Mouse (Mus musculus): Measurements from ENCODE around the gene Tial1. TPM values are rescaled to one million over a fixed set of nuclear protein-coding genes. Genes with fewer than 3 reads are reported as not detected.

The Tial1 gene
- polyA plus RNA-seq, 1 experiment: 123 TPM

DNA sequence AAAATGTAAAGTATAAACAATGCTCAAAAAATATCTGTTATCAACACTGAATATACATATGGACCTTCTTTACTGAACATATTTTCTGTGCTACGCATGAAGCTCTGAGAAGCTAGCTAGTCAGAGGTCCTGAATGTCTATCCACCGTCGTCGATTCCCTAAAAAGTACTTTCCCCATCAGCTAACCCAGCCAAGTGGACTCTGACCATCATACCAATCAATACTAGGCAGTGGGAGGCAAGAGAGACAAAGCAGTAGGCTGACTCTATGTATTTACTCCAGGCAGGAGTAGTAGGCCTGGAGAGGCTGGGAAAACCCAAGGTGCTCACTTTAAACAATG, 1.8 kb downstream of the Tial1 start:
- no peak for TF ChIP-seq POLR2A (IDR thresholded peaks at IDR 0.05; ENCODE audit: low read depth, low read length)
- no peak for TF ChIP-seq CTCF (IDR thresholded peaks at IDR 0.05; ENCODE audit: borderline replicate concordance, insufficient read depth, low read length)
- Histone ChIP-seq H3K27ac (ENCODE audit: insufficient read depth, low read length) (peak overlapping the region; percentile 57), H3K4me3 (ENCODE audit: insufficient read depth, low read length) (peak overlapping the region; percentile 87), H3K4me1 (ENCODE audit: control insufficient read depth, insufficient read depth, low read length) (no peaks in the 10 kb centered on the region; the same call in 1 of the 2 replicates)

DNA sequence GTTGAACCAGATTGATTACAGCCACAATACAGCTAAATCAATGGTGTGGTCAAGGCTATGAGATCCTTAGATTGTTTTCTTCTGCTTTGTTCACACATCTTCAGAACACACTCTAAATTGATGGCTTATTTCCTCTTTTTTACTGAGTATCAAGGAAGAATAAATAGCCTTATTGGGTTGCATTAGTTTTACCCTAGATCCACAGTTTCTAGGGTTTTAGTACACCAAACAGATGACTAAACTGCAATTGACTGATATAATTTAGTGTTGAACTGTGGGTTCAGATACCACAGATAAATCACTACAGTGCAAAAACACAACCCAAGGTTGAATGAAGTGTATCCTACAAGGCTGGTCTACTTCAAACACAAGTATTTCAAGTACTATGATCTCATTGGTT, 3.5 kb downstream of the Tial1 start:
- Histone ChIP-seq H3K27ac (ENCODE audit: insufficient read depth, low read length) (no peak overlapping the region), H3K4me1 (ENCODE audit: control insufficient read depth, insufficient read depth, low read length) (no peaks in the 10 kb centered on the region; the same call in 1 of the 2 replicates)

DNA sequence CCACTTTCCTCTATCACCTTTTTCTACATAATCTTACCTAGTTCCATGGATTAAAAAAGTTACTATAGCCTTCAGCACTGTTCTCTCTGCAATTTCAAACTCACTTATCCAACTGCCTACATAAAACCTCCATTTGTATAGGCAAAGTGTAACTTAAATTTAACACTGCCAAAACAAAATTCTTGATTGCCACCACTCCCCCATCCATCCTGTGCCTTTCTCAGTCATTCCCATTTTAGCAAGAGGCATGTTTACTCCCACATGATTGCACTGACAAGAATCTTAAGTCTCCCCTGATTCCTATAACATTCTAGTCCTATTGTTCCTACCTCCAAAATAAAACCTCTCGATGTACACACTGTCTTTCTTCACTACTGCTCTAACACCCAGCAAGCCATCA, 8.8 kb downstream of the Tial1 start:
- no peak for TF ChIP-seq CTCF (IDR thresholded peaks at IDR 0.05; ENCODE audit: borderline replicate concordance, insufficient read depth, low read length)
- no peak for TF ChIP-seq POLR2A (IDR thresholded peaks at IDR 0.05; ENCODE audit: low read depth, low read length)
- no peak overlapping the region for H3K4me3 ChIP-seq (ENCODE audit: insufficient read depth, low read length)
- peaks cover 2% of the 10 kb centered on the region; the same call in 1 of the 2 replicates for H3K4me1 ChIP-seq (ENCODE audit: control insufficient read depth, insufficient read depth, low read length)
- no peak overlapping the region for H3K27ac ChIP-seq (ENCODE audit: insufficient read depth, low read length)

More for the DNA sequence above, 3.5 kb downstream of the Tial1 start:
- no peak for TF ChIP-seq POLR2A (IDR thresholded peaks at IDR 0.05; ENCODE audit: low read depth, low read length)
- no peak for TF ChIP-seq CTCF (IDR thresholded peaks at IDR 0.05; ENCODE audit: borderline replicate concordance, insufficient read depth, low read length)
- no peak overlapping the region for H3K4me3 ChIP-seq (ENCODE audit: insufficient read depth, low read length)

DNA sequence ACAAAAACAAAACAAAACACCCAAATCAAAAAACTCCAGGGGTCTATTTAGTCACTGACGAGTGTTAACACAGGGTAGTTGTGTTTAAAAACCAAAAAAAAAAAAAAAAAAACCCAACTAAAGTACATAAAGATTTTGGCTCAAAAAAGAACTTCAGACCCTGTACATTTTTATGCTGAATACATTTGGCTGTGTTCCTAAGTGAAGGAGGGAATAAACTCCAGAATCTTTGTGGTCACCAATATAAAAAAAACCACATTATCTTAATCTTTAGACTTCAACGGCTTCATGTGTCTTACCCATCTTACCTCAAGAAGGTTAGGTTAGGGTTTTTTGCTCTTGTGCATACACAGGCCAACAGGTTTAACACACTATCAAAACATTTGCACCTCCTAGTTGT, 20.9 kb downstream of the Tial1 start:
- H3K4me3 ChIP-seq (ENCODE audit: insufficient read depth, low read length): no peak overlapping the region
- H3K27ac ChIP-seq (ENCODE audit: insufficient read depth, low read length): no peak overlapping the region
- no peaks in the 10 kb centered on the region for H3K4me1 ChIP-seq (ENCODE audit: control insufficient read depth, insufficient read depth, low read length)
- TF ChIP-seq POLR2A (IDR thresholded peaks at IDR 0.05; ENCODE audit: low read depth, low read length): no peak

DNA sequence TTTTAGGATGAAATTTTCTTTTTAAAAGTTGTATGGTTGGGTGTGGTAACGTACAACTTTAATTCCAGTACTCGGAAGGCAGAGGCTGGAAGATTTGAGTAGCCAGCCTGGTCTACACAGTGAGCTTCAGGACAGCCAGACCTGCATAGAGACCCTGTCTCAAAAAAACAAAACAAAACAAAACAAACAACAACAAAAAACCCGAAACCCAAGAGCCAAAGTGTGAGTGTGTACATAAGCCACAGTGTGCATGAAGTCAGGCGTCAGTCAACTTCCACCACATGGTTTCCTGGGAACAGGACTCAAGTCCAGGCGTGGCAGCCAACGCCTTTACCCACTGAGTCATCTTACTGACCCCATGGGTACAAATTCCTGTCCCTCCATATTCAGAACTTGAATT, 22.3 kb downstream of the Tial1 start:
- no peak for TF ChIP-seq POLR2A (IDR thresholded peaks at IDR 0.05; ENCODE audit: low read depth, low read length)
- TF ChIP-seq CTCF (IDR thresholded peaks at IDR 0.05; ENCODE audit: borderline replicate concordance, insufficient read depth, low read length): no peak
- Histone ChIP-seq H3K4me1 (ENCODE audit: control insufficient read depth, insufficient read depth, low read length) (no peaks in the 10 kb centered on the region), H3K4me3 (ENCODE audit: insufficient read depth, low read length) (no peak overlapping the region), H3K27ac (ENCODE audit: insufficient read depth, low read length) (no peak overlapping the region)

DNA sequence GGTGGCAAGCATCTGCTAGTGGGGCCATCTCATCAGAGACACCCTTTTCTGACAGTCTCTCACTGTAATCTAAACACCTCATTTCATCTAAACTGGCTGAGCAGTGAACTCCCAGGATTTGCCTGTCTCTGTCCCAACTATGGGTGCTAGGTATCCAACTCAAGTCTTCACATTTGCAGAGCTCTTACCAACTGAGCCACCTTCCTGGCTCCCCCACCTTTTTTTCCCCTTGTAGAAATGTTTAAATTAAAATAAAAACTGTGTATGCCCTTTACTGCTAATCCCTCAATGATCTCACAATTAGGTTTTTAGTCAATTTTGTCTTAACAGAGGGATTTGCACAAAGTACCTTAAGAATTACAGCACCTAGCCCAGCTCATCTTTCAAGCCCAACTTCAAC, 23.4 kb downstream of the Tial1 start:
- Histone ChIP-seq H3K4me3 (ENCODE audit: insufficient read depth, low read length) (no peak overlapping the region), H3K27ac (ENCODE audit: insufficient read depth, low read length) (no peak overlapping the region), H3K4me1 (ENCODE audit: control insufficient read depth, insufficient read depth, low read length) (no peaks in the 10 kb centered on the region)
- no peak for TF ChIP-seq POLR2A (IDR thresholded peaks at IDR 0.05; ENCODE audit: low read depth, low read length)
- no peak for TF ChIP-seq CTCF (IDR thresholded peaks at IDR 0.05; ENCODE audit: borderline replicate concordance, insufficient read depth, low read length)

DNA sequence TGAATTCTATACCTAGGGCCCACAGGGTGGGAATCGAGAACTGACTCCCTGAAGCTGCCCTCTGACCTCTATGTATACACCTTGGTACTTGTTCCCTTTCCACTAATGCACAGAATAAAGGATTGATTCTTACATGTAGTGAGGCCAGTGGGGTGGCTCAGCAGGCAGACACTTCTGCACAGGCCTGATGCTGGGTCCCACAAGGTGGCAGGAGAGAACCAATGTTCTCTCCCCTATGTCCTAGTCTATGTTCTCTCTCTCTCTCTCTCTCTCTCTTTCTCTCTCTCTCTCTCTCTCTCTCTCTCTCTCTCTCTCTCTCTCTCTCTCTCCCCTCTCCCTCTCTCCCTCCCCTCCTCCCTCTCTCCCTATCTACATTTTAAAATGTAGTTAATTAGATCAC, 28.3 kb downstream of the Tial1 start:
- TF ChIP-seq CTCF (IDR thresholded peaks at IDR 0.05; ENCODE audit: borderline replicate concordance, insufficient read depth, low read length) (peak; percentile 25; the same call in 1 of the 2 replicates), POLR2A (IDR thresholded peaks at IDR 0.05; ENCODE audit: low read depth, low read length) (no peak)
- H3K27ac ChIP-seq (ENCODE audit: insufficient read depth, low read length): no peak overlapping the region
- no peak overlapping the region for H3K4me3 ChIP-seq (ENCODE audit: insufficient read depth, low read length)
- H3K4me1 ChIP-seq (ENCODE audit: control insufficient read depth, insufficient read depth, low read length): no peaks in the 10 kb centered on the region

DNA sequence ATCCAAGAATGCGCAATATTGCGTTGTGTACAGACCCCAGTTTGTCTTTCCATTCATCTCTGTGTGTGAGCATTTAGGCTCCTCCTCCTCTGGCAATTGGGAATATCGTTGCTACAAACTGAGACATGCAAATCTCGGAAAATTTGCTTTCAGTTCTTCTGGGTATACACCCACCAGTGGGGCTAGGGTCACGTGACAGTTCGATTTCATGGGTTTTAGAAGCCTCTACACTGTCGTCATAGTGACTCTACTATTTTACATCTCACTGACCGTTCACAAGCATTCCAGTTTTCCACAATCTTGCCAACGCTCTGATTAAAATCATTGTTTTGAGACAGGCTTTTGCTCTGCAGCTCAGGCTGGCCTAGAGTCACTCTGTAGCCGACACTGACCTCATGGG, 28.9 kb downstream of the Tial1 start:
- Histone ChIP-seq H3K4me1 (ENCODE audit: control insufficient read depth, insufficient read depth, low read length) (no peaks in the 10 kb centered on the region), H3K4me3 (ENCODE audit: insufficient read depth, low read length) (no peak overlapping the region), H3K27ac (ENCODE audit: insufficient read depth, low read length) (no peak overlapping the region)
- TF ChIP-seq POLR2A (IDR thresholded peaks at IDR 0.05; ENCODE audit: low read depth, low read length) (no peak), CTCF (IDR thresholded peaks at IDR 0.05; ENCODE audit: borderline replicate concordance, insufficient read depth, low read length) (no peak)

DNA sequence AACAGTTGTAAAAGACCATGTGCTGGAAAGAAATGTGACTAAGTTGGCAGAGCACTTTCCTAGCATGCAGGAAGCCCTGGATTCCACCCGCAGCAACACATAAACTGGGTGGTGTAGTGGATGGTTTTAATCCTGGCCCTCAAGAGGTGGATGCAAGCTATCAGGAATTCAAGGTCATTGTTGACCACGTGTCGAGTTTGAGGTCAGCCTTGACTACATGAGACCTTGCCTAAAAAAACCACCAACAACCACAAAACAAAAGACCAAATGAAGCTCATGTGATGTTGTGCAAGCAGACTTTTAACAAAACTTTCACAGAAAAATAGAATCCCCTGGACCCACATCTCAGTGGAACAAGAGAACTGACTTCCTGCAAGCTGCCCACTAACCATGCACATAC, 39.0 kb downstream of the Tial1 start:
- H3K4me1 ChIP-seq (ENCODE audit: control insufficient read depth, insufficient read depth, low read length): no peaks in the 10 kb centered on the region
- TF ChIP-seq CTCF (IDR thresholded peaks at IDR 0.05; ENCODE audit: borderline replicate concordance, insufficient read depth, low read length): no peak
- TF ChIP-seq POLR2A (IDR thresholded peaks at IDR 0.05; ENCODE audit: low read depth, low read length): no peak

DNA sequence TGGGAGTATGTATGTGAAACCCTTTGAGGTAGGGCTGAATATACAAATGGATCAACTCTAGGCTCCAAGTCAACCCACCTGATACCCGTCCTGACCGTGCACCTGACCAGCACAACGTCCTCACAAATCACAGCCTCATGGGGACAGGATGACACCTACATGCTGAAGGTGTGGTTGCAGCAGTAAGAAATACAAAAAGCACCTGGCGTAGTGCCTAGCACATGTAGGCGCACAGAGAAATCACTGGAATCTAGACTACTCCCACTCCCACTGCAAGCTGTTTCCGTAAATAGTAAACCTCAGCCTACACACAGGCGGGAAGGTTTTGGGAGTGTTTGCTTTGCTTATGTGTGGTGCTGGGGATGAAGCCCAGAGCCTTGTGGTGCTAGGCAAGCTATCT, 39.8 kb downstream of the Tial1 start:
- H3K4me1 ChIP-seq (ENCODE audit: control insufficient read depth, insufficient read depth, low read length): peaks cover 2% of the 10 kb centered on the region; the same call in 1 of the 2 replicates
- no peak overlapping the region for H3K27ac ChIP-seq (ENCODE audit: insufficient read depth, low read length)
- TF ChIP-seq POLR2A (IDR thresholded peaks at IDR 0.05; ENCODE audit: low read depth, low read length) (no peak), CTCF (IDR thresholded peaks at IDR 0.05; ENCODE audit: borderline replicate concordance, insufficient read depth, low read length) (no peak)
- no peak overlapping the region for H3K4me3 ChIP-seq (ENCODE audit: insufficient read depth, low read length)

More for the DNA sequence above, 39.0 kb downstream of the Tial1 start:
- no peak overlapping the region for H3K4me3 ChIP-seq (ENCODE audit: insufficient read depth, low read length)
- no peak overlapping the region for H3K27ac ChIP-seq (ENCODE audit: insufficient read depth, low read length)

DNA sequence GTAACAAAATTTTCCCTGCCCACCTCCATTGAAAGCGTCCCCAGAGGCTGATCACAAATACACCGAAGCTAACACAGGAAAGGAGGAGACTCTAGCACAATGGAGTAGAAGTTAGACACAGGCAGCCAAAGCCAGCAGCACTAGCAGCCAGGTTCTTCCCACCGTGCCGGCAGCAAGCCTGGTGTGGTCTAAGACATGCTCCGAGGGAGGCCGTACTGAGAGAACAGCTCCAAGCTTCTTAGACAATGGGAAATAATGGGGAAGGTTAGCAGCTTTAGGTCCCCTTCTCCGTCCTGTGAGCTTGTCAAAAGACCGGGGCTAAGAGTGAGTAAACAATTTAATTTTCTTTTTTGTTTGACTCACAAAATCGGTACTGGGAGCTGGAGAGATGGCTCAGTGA, 41.8 kb downstream of the Tial1 start:
- H3K4me3 ChIP-seq (ENCODE audit: insufficient read depth, low read length): no peak overlapping the region
- peaks cover 2% of the 10 kb centered on the region; the same call in 1 of the 2 replicates for H3K4me1 ChIP-seq (ENCODE audit: control insufficient read depth, insufficient read depth, low read length)
- no peak overlapping the region for H3K27ac ChIP-seq (ENCODE audit: insufficient read depth, low read length)
- TF ChIP-seq POLR2A (IDR thresholded peaks at IDR 0.05; ENCODE audit: low read depth, low read length) (no peak), CTCF (IDR thresholded peaks at IDR 0.05; ENCODE audit: borderline replicate concordance, insufficient read depth, low read length) (no peak)
